Mouse (Mus musculus) kidney, embryonic 14.5 days (tissue): Measurements from ENCODE around the gene Slc6a20a. TPM values are rescaled to one million over a fixed set of nuclear protein-coding genes. Genes with fewer than 3 reads are reported as not detected.
A peak's percentile ranks its signal among the peaks of the same experiment; 100 is the strongest.

Experiments used
- ATAC-seq: fragments of 200-750 bp; cut with Nextera tagmentation; 2 replicates; pipeline ENCODE4 v1.8.0; 2017; ENCODE audit warnings: moderate number of reproducible peaks, mild to moderate bottlenecking, moderate TSS enrichment, moderate library complexity; ENCODE audit not compliant: low FRiP score, low TSS enrichment
- H3K27ac ChIP-seq: fragments of 300-500 bp; sonication (generic); 2 replicates; pipeline ENCODE4 v1.5.1; 2014; ENCODE audit warnings: low read depth, mild to moderate bottlenecking, low read length, moderate library complexity, mixed read lengths
- H3K27me3 ChIP-seq: fragments of 300-500 bp; sonication (generic); 2 replicates; pipeline ENCODE4 v1.6.1; 2014; ENCODE audit warnings: mild to moderate bottlenecking, low read length; ENCODE audit not compliant: control insufficient read depth, insufficient read depth
- H3K36me3 ChIP-seq: fragments of 300-500 bp; sonication (generic); 2 replicates; pipeline ENCODE4 v1.6.1; 2014; ENCODE audit warnings: low read length, mixed read lengths; ENCODE audit not compliant: control insufficient read depth, insufficient read depth
- H3K4me1 ChIP-seq: fragments of 300-500 bp; sonication (generic); 2 replicates; pipeline ENCODE4 v1.6.1; 2014; ENCODE audit warnings: low read length, mixed read lengths; ENCODE audit not compliant: control insufficient read depth, insufficient read depth
- H3K4me2 ChIP-seq: fragments of 300-500 bp; sonication (generic); replicated peaks from 2 replicates; pipeline ENCODE4 v1.6.1; 2014; ENCODE audit warnings: low read depth, mild to moderate bottlenecking, low read length
- H3K4me3 ChIP-seq: fragments of 300-500 bp; sonication (generic); 2 replicates; pipeline ENCODE4 v1.5.1; 2014; ENCODE audit warnings: mild to moderate bottlenecking, low read length
- H3K9ac ChIP-seq: fragments of 300-500 bp; sonication (generic); 2 replicates; pipeline ENCODE4 v1.6.1; 2014; ENCODE audit warnings: low read depth, mild to moderate bottlenecking, low read length, moderate library complexity
- H3K9me3 ChIP-seq: fragments of 300-500 bp; sonication (generic); 2 replicates; pipeline ENCODE4 v1.6.1; 2016; ENCODE audit warnings: low read length; ENCODE audit not compliant: control insufficient read depth
- WGBS: fragments of 180-500 bp; shearing (Covaris S2); extraction: QIAGEN DNeasy Blood & Tissue Kit; methylation state at CpG from one replicate; pipeline ENCODE4 v1.1.7; 2014; 5-methylcytosine and 5-hydroxymethylcytosine counted together
- polyA plus RNA-seq: library from polyadenylated mRNA; unstranded; fragments of >200 nt; fragmentation: Nextera tagmentation; extraction: Ambion mirVana; gene quantifications from 2 replicates; pipeline ENCODE4 v1.2.1, GENCODE M21; 2014

Gene Slc6a20a
- polyA plus RNA-seq, 1 experiment from 2014 or later: 0.88 TPM

DNA sequence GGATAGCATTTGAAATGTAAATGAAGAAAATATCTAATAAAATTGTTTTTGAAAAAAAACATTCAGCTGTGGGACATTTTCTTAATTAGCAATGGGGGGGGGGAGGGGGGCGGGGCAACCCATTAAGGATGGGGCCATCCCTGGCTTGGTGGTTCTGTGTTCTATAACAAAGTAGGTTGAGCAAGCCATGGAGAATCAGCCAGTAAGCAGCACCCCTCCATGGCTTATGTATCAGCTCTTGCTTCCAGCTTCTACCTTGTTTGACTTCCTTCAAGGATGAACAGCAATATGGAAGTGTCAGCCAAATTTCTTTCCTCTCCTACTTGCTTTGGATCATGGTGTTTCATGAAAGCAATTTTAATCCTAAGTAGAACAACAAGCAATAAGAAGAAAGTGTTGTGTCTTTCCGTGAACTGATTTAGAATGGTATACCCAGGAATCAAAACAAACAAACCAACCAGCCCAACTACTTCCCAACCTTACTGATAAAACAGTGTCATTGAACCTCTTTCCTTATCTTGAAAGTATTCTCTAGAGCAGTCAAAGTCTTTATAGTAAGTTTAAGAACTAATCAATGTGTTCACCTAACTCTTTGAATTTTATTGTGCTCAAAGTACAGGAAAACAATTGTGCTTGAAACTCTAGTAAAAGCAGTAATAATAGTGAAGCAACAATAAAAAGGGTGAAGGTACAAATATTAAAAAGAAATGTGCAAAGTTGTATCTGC lies 28.7 kb downstream of the Slc6a20a start:
- ATAC-seq: no peak
- Histone ChIP-seq H3K27ac (no peak overlapping the region), H3K4me3 (no peak overlapping the region), H3K4me2 (no peak overlapping the region), H3K9ac (no peak overlapping the region), H3K36me3 (no peaks in the 10 kb centered on the region), H3K27me3 (no peaks in the 10 kb centered on the region), H3K4me1 (no peaks in the 10 kb centered on the region), H3K9me3 (no peaks in the 10 kb centered on the region)
- WGBS: 85% methylated on average over 2 of the region's 2 CpGs

DNA sequence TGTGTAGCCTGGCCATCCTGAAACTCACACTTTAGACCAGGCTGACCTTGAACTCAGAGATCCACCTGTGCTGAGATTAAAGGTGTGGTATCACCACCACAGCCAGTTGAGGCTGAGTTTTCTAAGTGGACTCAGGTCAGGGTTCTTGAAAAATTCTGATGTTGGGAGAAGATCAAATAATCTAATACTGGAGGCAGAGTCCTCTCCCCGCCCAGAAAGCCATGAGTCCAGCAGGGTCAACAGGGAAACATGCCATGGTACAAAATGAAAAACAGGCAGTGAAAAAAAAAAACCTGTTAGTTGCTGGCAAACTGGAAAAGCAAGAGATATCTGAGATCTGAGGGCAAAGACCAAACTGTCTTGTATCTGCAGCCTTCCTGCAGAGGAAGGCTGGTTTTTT lies 38.6 kb downstream of the Slc6a20a start:
- WGBS: 77% methylated on average over 1 of the region's 1 CpGs
- Histone ChIP-seq H3K36me3 (no peaks in the 10 kb centered on the region), H3K4me3 (no peak overlapping the region), H3K4me1 (no peaks in the 10 kb centered on the region), H3K27me3 (no peaks in the 10 kb centered on the region), H3K9me3 (no peaks in the 10 kb centered on the region), H3K27ac (no peak overlapping the region), H3K9ac (no peak overlapping the region), H3K4me2 (no peak overlapping the region)
- ATAC-seq: no peak

DNA sequence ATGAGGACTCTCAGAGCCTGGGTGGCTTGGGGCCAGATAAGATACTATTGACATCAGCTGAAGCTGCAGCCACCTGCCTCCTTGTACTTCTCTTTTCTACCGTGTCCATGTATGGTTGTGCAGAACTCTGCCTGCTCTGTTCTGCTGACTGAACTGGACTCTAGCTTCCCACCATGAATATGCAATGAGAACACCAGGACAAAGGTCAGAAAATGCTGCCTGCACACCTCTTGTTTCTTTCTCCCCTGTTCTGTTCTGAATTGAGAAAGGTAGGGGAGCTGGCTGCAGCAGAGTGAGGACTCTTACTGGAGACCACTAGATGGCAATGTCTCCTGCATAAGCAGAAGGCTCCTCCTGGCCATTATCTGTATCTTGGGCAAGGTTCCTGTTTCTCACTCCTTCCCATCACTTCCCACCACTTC lies 40.0 kb downstream of the Slc6a20a start:
- H3K4me2 ChIP-seq: no peak overlapping the region
- peak; percentile 85; the same call in 1 of the 2 replicates for ATAC-seq
- H3K36me3 ChIP-seq: no peaks in the 10 kb centered on the region
- H3K9ac ChIP-seq: no peak overlapping the region
- WGBS: 76% methylated on average over 1 of the region's 1 CpGs
- no peak overlapping the region for H3K27ac ChIP-seq
- H3K9me3 ChIP-seq: no peaks in the 10 kb centered on the region
- no peak overlapping the region for H3K4me3 ChIP-seq
- H3K4me1 ChIP-seq: no peaks in the 10 kb centered on the region
- no peaks in the 10 kb centered on the region for H3K27me3 ChIP-seq

DNA sequence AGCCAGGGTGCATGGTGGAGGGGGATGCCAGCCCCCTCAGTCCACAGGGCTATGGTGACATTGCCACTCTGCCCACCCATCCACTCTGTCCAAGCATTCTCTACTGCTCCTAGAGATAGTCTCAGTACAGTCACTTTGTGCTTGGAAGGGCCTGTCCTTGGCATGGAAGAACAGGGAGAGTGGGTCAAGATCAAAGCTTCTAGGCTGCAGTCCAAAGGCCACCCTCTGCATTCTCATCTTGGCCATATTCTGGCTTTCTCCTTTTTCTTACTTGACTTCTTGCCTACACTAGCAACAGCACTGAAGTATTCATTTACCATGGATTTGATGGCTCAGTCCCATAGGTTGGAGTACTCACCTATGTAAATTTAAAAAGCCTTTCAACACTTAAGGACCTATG lies 40.5 kb downstream of the Slc6a20a start:
- no peaks in the 10 kb centered on the region for H3K9me3 ChIP-seq
- ATAC-seq: no peak
- no peaks in the 10 kb centered on the region for H3K4me1 ChIP-seq
- H3K27ac ChIP-seq: no peak overlapping the region
- H3K4me2 ChIP-seq: no peak overlapping the region
- no peak overlapping the region for H3K4me3 ChIP-seq
- H3K36me3 ChIP-seq: no peaks in the 10 kb centered on the region
- H3K9ac ChIP-seq: no peak overlapping the region
- H3K27me3 ChIP-seq: no peaks in the 10 kb centered on the region

DNA sequence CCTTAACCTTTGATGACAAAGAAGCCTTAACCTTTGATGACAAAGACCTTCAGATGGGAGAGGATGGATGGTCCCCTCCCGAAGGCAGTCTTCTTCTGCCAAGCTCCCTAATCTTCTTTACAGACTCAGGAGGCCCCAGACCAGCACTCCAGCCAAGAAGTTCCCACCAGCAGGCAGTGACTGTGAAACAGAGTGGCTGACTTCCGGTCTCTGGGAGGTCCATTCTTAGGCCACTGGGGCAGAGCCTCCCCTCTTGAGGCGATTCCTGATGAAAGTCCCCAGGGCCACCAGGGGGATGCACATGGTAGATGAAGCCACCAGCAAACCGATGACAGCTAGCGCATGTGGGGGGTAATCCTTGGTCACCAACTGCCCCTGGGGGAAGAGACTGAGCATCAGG lies 41.9 kb downstream of the Slc6a20a start:
- 73% methylated on average over 5 of the region's 5 CpGs for WGBS
- no peak for ATAC-seq
- H3K4me2 ChIP-seq: no peak overlapping the region
- H3K27me3 ChIP-seq: no peaks in the 10 kb centered on the region
- no peaks in the 10 kb centered on the region for H3K4me1 ChIP-seq
- H3K4me3 ChIP-seq: no peak overlapping the region
- H3K9me3 ChIP-seq: no peaks in the 10 kb centered on the region
- H3K9ac ChIP-seq: no peak overlapping the region
- H3K36me3 ChIP-seq: no peaks in the 10 kb centered on the region
- H3K27ac ChIP-seq: no peak overlapping the region

DNA sequence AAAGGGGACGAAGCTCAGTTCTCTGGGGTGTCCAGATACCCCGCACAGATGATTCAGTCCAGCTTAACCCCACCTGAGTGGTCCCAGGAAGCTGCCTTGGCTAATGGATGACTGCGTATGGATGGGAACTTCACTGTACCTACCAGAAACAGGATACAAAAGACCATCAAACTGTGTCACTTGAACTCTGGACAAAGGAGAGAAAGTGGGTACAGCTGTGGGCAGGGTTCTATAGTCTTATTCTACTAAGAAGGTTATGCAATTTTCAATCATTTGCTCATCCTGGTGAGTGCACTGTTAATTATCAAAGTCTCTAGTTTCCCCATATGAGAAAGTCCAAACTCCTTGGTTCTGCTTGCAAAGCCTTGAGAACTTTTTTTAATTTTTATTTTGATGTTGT lies 45.7 kb downstream of the Slc6a20a start:
- Histone ChIP-seq H3K27ac (no peak overlapping the region), H3K9me3 (no peaks in the 10 kb centered on the region), H3K4me3 (no peak overlapping the region), H3K36me3 (no peaks in the 10 kb centered on the region), H3K27me3 (no peaks in the 10 kb centered on the region), H3K9ac (no peak overlapping the region), H3K4me2 (no peak overlapping the region), H3K4me1 (no peaks in the 10 kb centered on the region)
- 83% methylated on average over 3 of the region's 3 CpGs for WGBS
- no peak for ATAC-seq

DNA sequence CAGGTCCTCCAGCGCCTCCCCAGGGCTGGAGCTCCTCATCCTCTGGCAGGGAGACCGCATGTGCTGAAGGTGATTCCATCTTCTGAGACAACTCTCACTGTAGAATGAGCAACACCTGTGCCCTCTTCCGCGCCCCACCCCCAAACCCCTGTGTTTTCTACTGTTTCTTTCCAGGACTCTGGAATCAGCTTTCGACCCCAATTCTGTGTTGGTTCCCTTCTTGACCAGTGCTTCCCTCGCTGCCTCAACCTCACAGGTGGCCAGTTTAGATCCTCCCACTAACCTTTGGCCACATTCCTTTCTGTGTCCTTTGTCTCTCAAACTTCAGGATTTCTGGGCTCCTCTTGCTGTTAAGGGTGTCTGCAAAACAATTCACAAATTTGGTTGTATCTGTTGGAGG lies 46.4 kb downstream of the Slc6a20a start, which contains the start of gene Slc6a20b:
Slc6a20b (minus strand) TSS at position 285 of the 400 bp plus-strand sequence.
- Histone ChIP-seq H3K4me2 (no peak within 1 kb of the TSS), H3K36me3 (no peaks in the 10 kb centered on the region), H3K4me1 (no peaks in the 10 kb centered on the region), H3K27ac (no peak within 1 kb of the TSS), H3K9ac (no peak within 1 kb of the TSS), H3K9me3 (no peaks in the 10 kb centered on the region), H3K27me3 (no peaks in the 10 kb centered on the region), H3K4me3 (no peak within 1 kb of the TSS)
- no peak for ATAC-seq
- WGBS: 86% methylated on average over 6 of the region's 6 CpGs

DNA sequence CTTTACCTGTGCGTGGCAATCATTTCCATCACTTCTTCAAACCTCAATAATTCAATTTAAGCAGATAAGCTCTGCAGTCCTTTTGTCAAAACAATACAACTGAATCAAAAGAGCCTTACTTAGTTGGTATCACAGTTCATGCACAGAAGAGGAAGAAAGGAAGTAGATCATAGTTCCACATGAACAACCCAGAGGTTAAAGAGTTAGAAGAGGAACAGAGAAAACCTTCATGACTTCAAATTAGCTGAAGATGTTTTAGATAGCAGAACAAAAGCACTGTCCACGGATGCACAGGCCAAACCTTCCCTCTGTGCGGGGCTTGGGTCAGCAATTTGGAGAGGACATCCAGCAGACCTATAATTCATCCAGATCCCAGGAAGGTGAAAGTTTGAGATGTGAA lies 47.0 kb downstream of the Slc6a20a start:
- Histone ChIP-seq H3K27ac (no peak overlapping the region), H3K9me3 (no peaks in the 10 kb centered on the region)
- WGBS: 75% methylated on average over 3 of the region's 3 CpGs

GRCm38 (mm10) chr9:123625821-123626220 lies 52.9 kb downstream of the Slc6a20a start:
- Histone ChIP-seq H3K4me1 (no peaks in the 10 kb centered on the region), H3K4me3 (no peak overlapping the region), H3K27ac (no peak overlapping the region), H3K27me3 (no peaks in the 10 kb centered on the region), H3K36me3 (no peaks in the 10 kb centered on the region), H3K9me3 (no peaks in the 10 kb centered on the region), H3K4me2 (no peak overlapping the region), H3K9ac (no peak overlapping the region)
- no peak for ATAC-seq
- 98% methylated on average over 11 of the region's 11 CpGs for WGBS

More for the DNA sequence above, 47.0 kb downstream of the Slc6a20a start:
- Histone ChIP-seq H3K36me3 (no peaks in the 10 kb centered on the region), H3K4me2 (no peak overlapping the region), H3K4me1 (no peaks in the 10 kb centered on the region), H3K4me3 (no peak overlapping the region), H3K9ac (no peak overlapping the region), H3K27me3 (no peaks in the 10 kb centered on the region)
- no peak for ATAC-seq
